Mouse (Mus musculus) ES-Bruce4 (cell line): ENCODE measurements around the gene Schip1. TPM values are rescaled to one million over a fixed set of nuclear protein-coding genes. Genes with fewer than 3 reads are reported as not detected.

Experiments used
- H3K27ac ChIP-seq: 2 replicates; pipeline ENCODE4 v1.5.1; 2012; ENCODE audit warnings: low read length, inconsistent platforms; ENCODE audit not compliant: insufficient read depth
- H3K27me3 ChIP-seq: 2 replicates; pipeline ENCODE4 v1.6.1; 2012; ENCODE audit warnings: mild to moderate bottlenecking, low read length, inconsistent platforms; ENCODE audit not compliant: control insufficient read depth, poor library complexity, insufficient read depth, severe bottlenecking
- H3K36me3 ChIP-seq: 2 replicates; pipeline ENCODE4 v1.6.1; 2012; ENCODE audit warnings: inconsistent platforms, mild to moderate bottlenecking, low read length, moderate library complexity; ENCODE audit not compliant: control insufficient read depth, poor library complexity, insufficient read depth, severe bottlenecking
- H3K4me1 ChIP-seq: one replicate; pipeline ENCODE4 v1.8.1; 2011; ENCODE audit warnings: low read length; ENCODE audit not compliant: control insufficient read depth, insufficient read depth
- H3K4me3 ChIP-seq: 2 replicates; pipeline ENCODE4 v1.5.1; 2011; ENCODE audit warnings: low read depth, mild to moderate bottlenecking, low read length
- H3K9ac ChIP-seq: 2 replicates; pipeline ENCODE4 v1.6.1; 2012; ENCODE audit warnings: low read depth, mild to moderate bottlenecking, inconsistent platforms; ENCODE audit not compliant: poor library complexity, severe bottlenecking
- H3K9me3 ChIP-seq: replicated peaks from 2 replicates; pipeline ENCODE4 v1.6.1; 2012; ENCODE audit warnings: mild to moderate bottlenecking, low read length, inconsistent platforms; ENCODE audit not compliant: control insufficient read depth, poor library complexity, insufficient read depth, severe bottlenecking
- CTCF ChIP-seq: IDR thresholded peaks from one replicate; pipeline ENCODE4 v1.8.1; 2011; ENCODE audit warnings: low read depth, low read length
- EP300 ChIP-seq: IDR thresholded peaks from 2 replicates; pipeline ENCODE4 v1.6.1; 2011; ENCODE audit warnings: low read depth, low read length; ENCODE audit not compliant: insufficient read depth
- POLR2A ChIP-seq: IDR thresholded peaks from one replicate; pipeline ENCODE4 v1.8.1; 2011; ENCODE audit warnings: low read length; ENCODE audit not compliant: insufficient read depth
- polyA plus RNA-seq: library from polyadenylated mRNA; stranded (reverse); fragments of >200 nt; gene quantifications from 2 replicates; pipeline ENCODE4 v1.2.4, GENCODE M21; 2011; ENCODE audit warnings: low read depth; ENCODE audit not compliant: missing spikeins, insufficient read depth, insufficient read length

Gene Schip1
- polyA plus RNA-seq, 1 experiment, result 85.2 TPM

DNA sequence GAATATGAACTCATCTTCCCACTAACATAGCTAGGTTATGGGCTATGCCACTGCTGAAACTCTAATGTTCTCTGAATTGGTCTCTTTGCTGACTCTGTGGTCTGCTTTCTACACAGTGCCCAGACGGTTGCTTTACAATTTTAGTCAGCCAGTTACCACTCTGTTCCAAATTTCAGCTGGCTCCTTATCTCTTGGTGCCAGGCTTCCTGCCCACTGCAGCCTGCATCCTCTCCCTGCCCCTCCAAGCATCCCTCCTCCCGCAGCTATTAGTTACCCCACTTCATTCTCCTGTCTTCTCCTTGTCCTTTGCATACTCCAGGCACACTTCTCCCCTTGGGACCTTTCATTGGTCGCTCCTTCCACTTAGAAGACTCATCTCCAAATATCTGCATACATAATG lies 96.2 kb downstream of the Schip1 start:
- H3K4me3 ChIP-seq, result no peak overlapping the region
- no peaks in the 10 kb centered on the region for H3K36me3 ChIP-seq
- no peak overlapping the region for H3K27ac ChIP-seq
- no peaks in the 10 kb centered on the region for H3K4me1 ChIP-seq
- no peaks in the 10 kb centered on the region for H3K27me3 ChIP-seq
- no peak for TF ChIP-seq CTCF
- TF ChIP-seq EP300, result no peak
- no peak for TF ChIP-seq POLR2A
- peaks cover 4% of the 10 kb centered on the region; the same call in 1 of the 2 replicates for H3K9me3 ChIP-seq
- no peak overlapping the region for H3K9ac ChIP-seq

DNA sequence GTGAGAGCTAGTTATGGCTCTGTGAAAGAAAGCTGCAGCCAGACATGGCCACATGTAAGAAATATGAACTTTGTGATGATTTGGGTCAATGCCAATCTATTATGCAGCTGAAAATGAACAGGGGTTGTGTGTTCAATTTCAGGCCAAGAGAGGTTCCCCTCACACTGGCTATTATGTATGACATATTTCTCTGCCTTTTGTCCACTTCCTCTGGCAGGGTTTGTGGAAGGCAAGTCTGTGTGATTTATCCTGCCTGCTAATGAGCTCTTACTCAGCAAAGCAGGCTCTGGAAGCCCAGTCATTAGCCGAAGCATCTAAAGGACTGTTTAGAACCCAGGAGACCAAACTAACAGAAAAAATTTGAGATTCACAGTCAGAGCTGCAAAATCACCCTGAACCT lies 113.6 kb downstream of the Schip1 start:
- H3K9ac ChIP-seq, result no peak overlapping the region
- TF ChIP-seq EP300, result no peak
- no peak for TF ChIP-seq CTCF
- TF ChIP-seq POLR2A, result no peak
- no peaks in the 10 kb centered on the region for H3K9me3 ChIP-seq
- no peak overlapping the region for H3K4me3 ChIP-seq
- H3K4me1 ChIP-seq, result no peaks in the 10 kb centered on the region
- no peak overlapping the region for H3K27ac ChIP-seq
- no peaks in the 10 kb centered on the region for H3K27me3 ChIP-seq
- H3K36me3 ChIP-seq, result no peaks in the 10 kb centered on the region

DNA sequence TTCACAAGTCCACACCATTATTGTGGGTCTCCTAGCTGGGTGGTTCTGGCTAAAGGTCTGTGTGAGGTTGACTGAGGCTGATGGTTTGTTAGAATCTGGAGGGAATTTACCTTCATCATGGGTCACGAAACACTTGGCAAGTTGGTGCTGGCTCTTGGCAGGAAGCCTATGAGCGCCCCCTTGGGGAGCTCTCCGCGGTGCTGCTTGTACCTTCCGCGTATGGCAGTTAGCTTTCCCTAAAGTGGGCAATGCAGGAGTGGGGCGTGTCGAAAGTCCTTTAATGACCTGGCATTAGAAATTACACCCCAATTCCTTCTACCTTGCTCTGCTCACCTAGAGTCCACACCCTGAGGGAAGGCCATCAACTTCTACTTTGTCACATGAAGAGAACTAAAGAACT lies 122.9 kb downstream of the Schip1 start:
- no peak overlapping the region for H3K9ac ChIP-seq
- H3K27ac ChIP-seq, result no peak overlapping the region
- H3K4me1 ChIP-seq, result no peaks in the 10 kb centered on the region
- no peaks in the 10 kb centered on the region for H3K9me3 ChIP-seq
- H3K4me3 ChIP-seq, result no peak overlapping the region
- TF ChIP-seq CTCF, result no peak
- TF ChIP-seq EP300, result no peak
- TF ChIP-seq POLR2A, result no peak
- H3K27me3 ChIP-seq, result no peaks in the 10 kb centered on the region
- no peaks in the 10 kb centered on the region for H3K36me3 ChIP-seq

DNA sequence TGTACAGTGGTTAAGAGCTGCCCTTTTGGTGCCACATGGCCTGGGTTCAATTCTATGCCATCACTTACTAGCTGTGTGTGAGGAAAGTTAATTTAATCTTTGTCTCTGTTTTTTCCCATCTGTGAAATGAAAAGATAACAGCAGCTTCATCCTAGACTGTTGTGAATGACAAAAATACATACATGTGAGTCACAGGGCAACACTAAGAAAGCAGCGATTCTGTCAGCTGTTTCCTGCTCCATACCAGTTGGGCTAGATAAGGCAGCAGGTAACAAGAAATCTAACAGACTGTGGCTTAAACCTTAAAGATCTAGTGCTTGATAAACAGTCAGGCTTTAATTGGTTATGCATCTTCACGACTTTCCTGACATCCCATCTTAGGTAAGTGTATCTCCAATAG lies 124.5 kb downstream of the Schip1 start:
- Histone ChIP-seq H3K9me3 (no peaks in the 10 kb centered on the region), H3K27ac (no peak overlapping the region), H3K9ac (no peak overlapping the region), H3K36me3 (no peaks in the 10 kb centered on the region), H3K4me1 (no peaks in the 10 kb centered on the region), H3K4me3 (no peak overlapping the region), H3K27me3 (no peaks in the 10 kb centered on the region)
- TF ChIP-seq POLR2A (no peak), CTCF (no peak), EP300 (no peak)

DNA sequence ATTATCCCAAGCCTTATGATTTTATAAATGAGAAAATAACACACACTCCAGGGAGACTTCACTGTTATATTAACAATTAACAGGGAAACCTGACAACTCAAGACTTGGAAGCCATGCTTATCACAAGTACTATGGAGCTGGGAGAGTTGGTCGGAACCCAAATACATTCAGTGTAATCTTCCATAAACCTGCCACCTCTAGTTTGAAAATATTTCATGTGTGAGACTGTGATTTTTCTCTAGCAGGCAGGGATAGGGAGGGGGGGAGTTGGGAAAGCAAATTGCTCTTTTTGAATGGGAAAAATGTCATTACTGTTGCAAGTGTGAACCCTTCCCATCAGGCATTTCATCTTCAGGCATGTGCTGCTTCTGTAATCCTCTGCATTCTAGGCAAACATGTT lies 132.3 kb downstream of the Schip1 start:
- no peak overlapping the region for H3K27ac ChIP-seq
- TF ChIP-seq POLR2A, result no peak
- no peak for TF ChIP-seq CTCF
- no peak for TF ChIP-seq EP300
- H3K4me1 ChIP-seq, result no peaks in the 10 kb centered on the region
- H3K9me3 ChIP-seq, result no peaks in the 10 kb centered on the region
- H3K4me3 ChIP-seq, result no peak overlapping the region
- no peaks in the 10 kb centered on the region for H3K27me3 ChIP-seq
- H3K9ac ChIP-seq, result no peak overlapping the region
- no peaks in the 10 kb centered on the region for H3K36me3 ChIP-seq

DNA sequence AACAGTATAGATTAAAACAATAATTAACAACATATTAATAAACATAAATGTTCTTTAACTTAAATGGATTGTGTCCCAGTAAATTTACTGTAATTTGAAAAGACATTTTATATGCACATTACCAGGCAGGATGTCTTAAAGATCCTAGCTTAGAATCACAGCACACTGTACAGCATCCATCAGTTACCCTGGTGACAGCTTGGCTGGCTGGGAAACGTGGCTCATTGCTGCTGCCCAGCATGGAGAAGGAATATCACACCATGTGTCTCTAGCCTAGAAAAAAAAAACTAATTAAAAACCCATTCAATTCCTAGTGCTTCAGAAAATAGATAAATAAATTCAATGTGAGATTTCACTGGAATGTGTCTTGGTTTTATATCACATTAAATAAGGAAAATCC lies 136.6 kb downstream of the Schip1 start:
- no peak overlapping the region for H3K9ac ChIP-seq
- no peak for TF ChIP-seq POLR2A
- no peak overlapping the region for H3K27ac ChIP-seq
- H3K36me3 ChIP-seq, result no peaks in the 10 kb centered on the region
- H3K4me1 ChIP-seq, result no peaks in the 10 kb centered on the region
- H3K27me3 ChIP-seq, result no peaks in the 10 kb centered on the region
- no peaks in the 10 kb centered on the region for H3K9me3 ChIP-seq
- no peak overlapping the region for H3K4me3 ChIP-seq
